Mouse (Mus musculus) liver, adult 2 months (tissue): ENCODE results near the gene Gm5431.

Source experiments
- CTCF ChIP-seq: fragments of 200-500 bp; IDR thresholded peaks from 2 replicates; pipeline ENCODE4 v1.5.1; 2011; ENCODE audit warnings: low read depth, low read length, control low read depth
- POLR2A ChIP-seq: fragments of 200-500 bp; IDR thresholded peaks from 2 replicates; pipeline ENCODE4 v1.6.1; 2011; ENCODE audit warnings: low read length, control low read depth; ENCODE audit not compliant: insufficient read depth; ENCODE audit errors: extremely low read depth

DNA sequence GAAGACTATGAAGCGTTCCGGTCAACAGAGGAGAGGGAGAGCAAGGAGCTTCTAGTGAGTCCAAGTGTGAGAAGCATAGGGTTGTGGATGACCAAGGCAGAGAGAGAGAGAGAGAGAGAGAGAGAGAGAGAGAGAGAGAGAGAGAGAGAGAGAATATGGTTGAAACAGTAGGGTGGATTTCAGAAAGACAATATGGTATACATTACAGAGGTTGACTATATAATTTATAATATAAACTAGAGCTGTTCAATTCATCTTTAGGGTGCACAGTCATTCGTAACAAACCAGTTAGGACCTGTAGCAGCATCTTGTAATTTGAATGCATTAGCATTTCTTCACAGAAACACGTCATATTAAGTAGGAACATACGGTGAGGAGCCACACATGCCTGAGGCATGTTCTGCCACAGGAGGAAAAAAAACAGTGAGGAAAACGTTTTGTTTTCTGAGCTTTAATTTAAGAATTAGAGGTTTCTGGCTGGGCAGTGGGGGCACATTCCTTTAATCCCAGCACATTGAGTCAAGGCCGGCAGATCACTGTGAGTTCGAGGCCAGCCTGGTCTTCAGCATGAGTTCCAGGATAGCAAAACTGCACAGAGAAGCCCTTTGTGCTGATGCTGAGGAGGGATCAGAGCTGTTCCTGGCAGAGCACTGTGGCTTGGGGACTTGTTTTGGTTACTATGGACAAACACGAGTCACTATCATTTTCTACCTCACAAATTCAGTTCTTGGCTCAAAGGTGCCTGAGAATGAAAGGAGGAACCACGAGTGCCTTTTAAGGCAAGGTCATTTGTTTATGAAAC lies 62.9 kb downstream of the Gm5431 start:
- TF ChIP-seq POLR2A (no peak), CTCF (no peak)
